ENCODE assay signal across 9 mouse cellular contexts in genomic region chr3:121762056-121762852, GRCm38 (mm10). TPM values are rescaled to one million over a fixed set of nuclear protein-coding genes. Genes with fewer than 3 reads are reported as not detected.
A peak's percentile ranks its signal among the peaks of the same experiment; 100 is the strongest.
DNase-seq lines count a peak whose midpoint lies in the region; ATAC-seq and TF ChIP-seq lines count a peak whose summit lies in the region.
"Had no signal": no experiment of that assay in that cellular context is flagged by ENCODE, and none has a peak within 500 bp of the region (broad histone marks: within the 10 kb centered on the region; RNA-seq: fewer than 3 reads in every experiment).

No protein-coding gene starts in this region.

- H3K4me3 ChIP-seq in heart, embryonic 16.5 days (ENCODE audit: low read length), result no peak overlapping the region
- H3K4me3 ChIP-seq in heart, embryonic 10.5 days, result no peak overlapping the region
- no peak overlapping the region for H3K4me3 ChIP-seq in ES-Bruce4 (ENCODE audit: low read depth, low read length)
- no peak overlapping the region for H3K4me3 ChIP-seq in liver, embryonic 16.5 days (ENCODE audit: low read depth, low read length)
- H3K4me3 ChIP-seq: megakaryocyte, embryonic 14.5 days had no signal

- no peaks in the 10 kb centered on the region for H3K27me3 ChIP-seq in heart, embryonic 16.5 days (ENCODE audit: control insufficient read depth, insufficient read depth, low read length)
- H3K27me3 ChIP-seq in heart, embryonic 10.5 days (ENCODE audit: insufficient read depth, poor library complexity, severe bottlenecking), result no peaks in the 10 kb centered on the region
- no peaks in the 10 kb centered on the region for H3K27me3 ChIP-seq in ES-Bruce4 (ENCODE audit: control insufficient read depth, insufficient read depth, low read length, poor library complexity, severe bottlenecking)
- H3K27me3 ChIP-seq in liver, embryonic 16.5 days (ENCODE audit: control insufficient read depth, insufficient read depth, low read depth, low read length), result no peaks in the 10 kb centered on the region
- H3K27me3 ChIP-seq: megakaryocyte, embryonic 14.5 days had no signal

- peak; percentile 20 for TF ChIP-seq CTCF in ES-Bruce4 (IDR thresholded peaks at IDR 0.05; ENCODE audit: low read depth, low read length)

- peak; percentile 73; the same call in 1 of the 2 replicates for ATAC-seq in heart, embryonic 16.5 days (replicated peaks; ENCODE audit: extremely low read depth, insufficient read depth, low FRiP score)
- ATAC-seq in liver, embryonic 16.5 days (ENCODE audit: low read depth), result 0 out of 2 replicates have a peak, but pooled peaks have one; percentile 41

- WGBS in heart, embryonic 16.5 days, result 57% methylated on average over 4 of the region's 4 CpGs
- 64% methylated on average over 4 of the region's 4 CpGs for WGBS in heart, embryonic 10.5 days
- WGBS in liver, embryonic 16.5 days (ENCODE audit: insufficient replicate concordance), result 52% methylated on average over 4 of the region's 4 CpGs

- no peak overlapping the region for H3K9ac ChIP-seq in heart, embryonic 16.5 days (ENCODE audit: low read length)
- H3K9ac ChIP-seq in ES-Bruce4 (ENCODE audit: low read depth, poor library complexity, severe bottlenecking), result no peak overlapping the region
- no peak overlapping the region for H3K9ac ChIP-seq in liver, embryonic 16.5 days (ENCODE audit: low read depth, low read length)

- H3K27ac ChIP-seq in heart, embryonic 16.5 days (ENCODE audit: low read length), result no peak overlapping the region
- no peak overlapping the region for H3K27ac ChIP-seq in heart, embryonic 10.5 days
- no peak overlapping the region for H3K27ac ChIP-seq in ES-Bruce4 (ENCODE audit: insufficient read depth, low read length)
- H3K27ac ChIP-seq in liver, embryonic 16.5 days (ENCODE audit: low read length), result no peak overlapping the region

- no peak for DNase-seq in heart, embryonic 10.5 days (ENCODE audit: low spot score)
- peak; percentile 54 for DNase-seq in embryo, embryonic 11 days
- DNase-seq in Muller cell, postnatal 12 days (ENCODE audit: inconsistent ontology term), result no peak
- no peak for DNase-seq in left cerebral cortex, postnatal 10 days (ENCODE audit: extremely low spot score in 1 of 2, low spot score in 2 of 2)
- no peak for DNase-seq in spleen, postnatal 10 days (ENCODE audit: low spot score in 2 of 2)

- no peak for TF ChIP-seq POLR2A in ES-Bruce4 (IDR thresholded peaks at IDR 0.05; ENCODE audit: insufficient read depth, low read length)

- H3K4me2 ChIP-seq in heart, embryonic 16.5 days (ENCODE audit: low read depth, low read length), result no peak overlapping the region
- H3K4me2 ChIP-seq in liver, embryonic 16.5 days (ENCODE audit: low read depth, low read length), result no peak overlapping the region

- TF ChIP-seq EP300 in ES-Bruce4 (IDR thresholded peaks at IDR 0.05; ENCODE audit: insufficient read depth, low read depth, low read length), result no peak

- H3K9me3 ChIP-seq in heart, embryonic 16.5 days (replicated peaks; ENCODE audit: control insufficient read depth, low read length), result no peaks in the 10 kb centered on the region
- no peaks in the 10 kb centered on the region for H3K9me3 ChIP-seq in heart, embryonic 10.5 days
- no peaks in the 10 kb centered on the region for H3K9me3 ChIP-seq in ES-Bruce4 (replicated peaks; ENCODE audit: control insufficient read depth, insufficient read depth, low read length, poor library complexity, severe bottlenecking)
- H3K9me3 ChIP-seq in liver, embryonic 16.5 days (replicated peaks; ENCODE audit: control insufficient read depth, low read length), result no peaks in the 10 kb centered on the region
- H3K9me3 ChIP-seq: megakaryocyte, embryonic 14.5 days had no signal

- peaks cover 27% of the 10 kb centered on the region for H3K36me3 ChIP-seq in heart, embryonic 16.5 days (ENCODE audit: control insufficient read depth, insufficient read depth)
- peaks cover 52% of the 10 kb centered on the region for H3K36me3 ChIP-seq in heart, embryonic 10.5 days
- H3K36me3 ChIP-seq in ES-Bruce4 (ENCODE audit: control insufficient read depth, insufficient read depth, low read length, poor library complexity, severe bottlenecking), result peaks cover 3% of the 10 kb centered on the region; the same call in 1 of the 2 replicates
- no peaks in the 10 kb centered on the region; the same call in 1 of the 2 replicates for H3K36me3 ChIP-seq in liver, embryonic 16.5 days (ENCODE audit: control insufficient read depth, insufficient read depth)

- intact Hi-C loops in left cerebral cortex, postnatal 10 days (cut with DNase I), result loop anchor here (2.0 to 10.0 kb wide), 2 partner anchors 221 to 457 kb away; no protein-coding TSS in a partner anchor

- H3K4me1 ChIP-seq in heart, embryonic 16.5 days (ENCODE audit: control insufficient read depth, insufficient read depth, low read length), result no peaks in the 10 kb centered on the region
- H3K4me1 ChIP-seq in heart, embryonic 10.5 days, result no peaks in the 10 kb centered on the region
- no peaks in the 10 kb centered on the region for H3K4me1 ChIP-seq in ES-Bruce4 (ENCODE audit: control insufficient read depth, insufficient read depth, low read length)
- no peaks in the 10 kb centered on the region for H3K4me1 ChIP-seq in liver, embryonic 16.5 days (ENCODE audit: control insufficient read depth, low read depth, low read length)

RNA-seq across cellular contexts. Expression of gene F3, which starts 38.9 kb away (rescaled TPM):
- 8.9 and 10.4 TPM in 2 replicates for polyA plus RNA-seq in heart, embryonic 16.5 days (2015; fragmentation: Nextera tagmentation; extraction: Ambion mirVana)
- 9.2 TPM in 2 replicates for polyA plus RNA-seq in heart, embryonic 10.5 days (2016; fragmentation: Nextera tagmentation; extraction: Ambion mirVana)
- polyA plus RNA-seq in ES-Bruce4 (2011; ENCODE audit: insufficient read depth, insufficient read length, low read depth, missing spikeins), result 47.3 and 53.1 TPM in 2 replicates
- polyA plus RNA-seq in liver, embryonic 16.5 days (2015; fragmentation: Nextera tagmentation; extraction: Ambion mirVana), result 0.90 and 0.94 TPM in 2 replicates
- 10 to 100 TPM; 30.0 to 38.5 TPM for total RNA-seq in left cerebral cortex, postnatal 10 days (2021)

RNA-seq across cellular contexts. Expression of gene Abcd3, which starts 52.8 kb away (rescaled TPM):
- 48.2 and 49.8 TPM in 2 replicates for polyA plus RNA-seq in heart, embryonic 16.5 days (2015; fragmentation: Nextera tagmentation; extraction: Ambion mirVana)
- polyA plus RNA-seq in heart, embryonic 10.5 days (2016; fragmentation: Nextera tagmentation; extraction: Ambion mirVana), result 45.5 and 46.1 TPM in 2 replicates
- polyA plus RNA-seq in ES-Bruce4 (2011; ENCODE audit: insufficient read depth, insufficient read length, low read depth, missing spikeins), result 30.0 and 33.1 TPM in 2 replicates
- 28.4 and 29.5 TPM in 2 replicates for polyA plus RNA-seq in liver, embryonic 16.5 days (2015; fragmentation: Nextera tagmentation; extraction: Ambion mirVana)
- 10 to 100 TPM; 67.8 to 69.8 TPM for total RNA-seq in left cerebral cortex, postnatal 10 days (2021)
